Mouse (Mus musculus) olfactory bulb, adult 2 months (tissue): Measurements from ENCODE around the gene Itprip.

ENCODE experiments used
- CTCF ChIP-seq: fragments of 200-500 bp; IDR thresholded peaks from 2 replicates; pipeline ENCODE4 v1.5.1; 2012; ENCODE audit warnings: low read depth, mild to moderate bottlenecking, low read length, moderate library complexity; ENCODE audit not compliant: insufficient read depth
- POLR2A ChIP-seq: fragments of 200-500 bp; IDR thresholded peaks from 2 replicates; pipeline ENCODE4 v1.6.1; 2012; ENCODE audit warnings: mild to moderate bottlenecking, low read depth, low read length, moderate library complexity; ENCODE audit not compliant: insufficient read depth

DNA sequence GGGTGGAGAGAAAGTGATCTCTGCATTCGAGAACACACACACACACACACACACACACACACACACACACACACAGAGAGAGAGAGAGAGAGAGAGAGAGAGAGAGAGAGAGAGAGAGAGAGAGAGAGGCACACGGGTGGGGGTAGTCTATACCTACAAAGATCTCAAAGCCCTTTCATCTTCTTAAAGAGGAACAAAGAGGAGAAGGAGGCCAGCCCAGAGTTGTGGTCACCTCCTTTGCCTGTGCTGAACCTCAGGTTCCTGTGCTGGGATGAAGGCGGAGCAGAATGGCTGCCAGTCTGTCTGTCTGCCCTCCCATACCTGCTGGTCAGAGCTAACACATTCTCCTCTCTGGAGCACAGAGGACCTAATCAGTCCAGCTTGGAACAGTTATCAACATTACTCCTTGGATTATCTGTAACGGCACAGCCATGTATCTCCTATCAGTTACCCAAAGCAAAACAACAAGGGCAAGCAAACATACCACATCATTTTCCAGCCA is 8.9 kb downstream of the Itprip start:
- TF ChIP-seq CTCF (no peak), POLR2A (no peak)
